Mouse (Mus musculus): ENCODE measurements around the gene Plgrkt. TPM values are rescaled to one million over a fixed set of nuclear protein-coding genes. Genes with fewer than 3 reads are reported as not detected.

Plgrkt gene
- total RNA-seq (2023), result 10 to 100 TPM; 40.9 to 48.7 TPM

DNA sequence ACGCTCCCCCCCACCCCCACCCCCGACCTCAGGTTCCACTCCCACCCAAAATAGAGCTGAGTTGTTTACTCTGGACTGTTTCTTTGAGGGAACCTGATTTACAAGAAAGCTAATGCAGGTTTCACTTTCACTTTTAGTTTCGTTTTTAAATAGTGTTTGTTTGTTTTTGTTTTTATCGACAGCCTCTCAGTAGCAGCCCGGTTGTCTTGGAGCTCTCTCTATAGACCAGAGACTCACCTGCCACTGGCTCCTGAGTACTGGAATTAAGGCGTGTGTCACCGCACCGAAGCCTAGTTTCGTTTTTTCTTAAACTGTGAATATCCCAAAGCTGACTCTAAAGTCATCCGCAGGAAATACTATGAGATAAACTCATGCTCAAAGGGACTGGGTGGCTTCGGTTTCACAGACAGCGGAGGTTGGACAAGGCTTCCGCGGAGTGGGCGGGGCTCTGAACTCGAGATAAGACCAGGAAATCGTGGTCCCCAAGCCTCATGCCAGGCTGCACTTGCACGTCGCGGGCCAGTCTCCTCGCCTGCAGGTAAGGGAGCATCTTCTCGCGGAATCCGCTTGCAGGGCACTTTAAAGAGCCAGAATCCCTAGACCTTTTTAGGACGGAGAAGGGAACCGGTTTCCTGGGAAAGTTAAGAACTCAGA is at the start of gene Plgrkt, which contains the start of gene Cd274:
Gene Plgrkt (minus strand): TSS at position 422 of the 654 bp plus-strand sequence.
Gene Cd274 (plus strand): TSS at position 487 of the 654 bp plus-strand sequence.

GRCm38 (mm10) chr19:29410619-29411018 is 43.4 kb upstream of the Plgrkt start, which contains the start of gene Pdcd1lg2:
Pdcd1lg2 (plus strand) TSS chr19:29410919.

GRCm38 (mm10) chr19:29334068-29334745 is 33.0 kb downstream of the Plgrkt start, which contains the start of gene Rln1:
Rln1 (minus strand) TSS chr19:29334670.

DNA sequence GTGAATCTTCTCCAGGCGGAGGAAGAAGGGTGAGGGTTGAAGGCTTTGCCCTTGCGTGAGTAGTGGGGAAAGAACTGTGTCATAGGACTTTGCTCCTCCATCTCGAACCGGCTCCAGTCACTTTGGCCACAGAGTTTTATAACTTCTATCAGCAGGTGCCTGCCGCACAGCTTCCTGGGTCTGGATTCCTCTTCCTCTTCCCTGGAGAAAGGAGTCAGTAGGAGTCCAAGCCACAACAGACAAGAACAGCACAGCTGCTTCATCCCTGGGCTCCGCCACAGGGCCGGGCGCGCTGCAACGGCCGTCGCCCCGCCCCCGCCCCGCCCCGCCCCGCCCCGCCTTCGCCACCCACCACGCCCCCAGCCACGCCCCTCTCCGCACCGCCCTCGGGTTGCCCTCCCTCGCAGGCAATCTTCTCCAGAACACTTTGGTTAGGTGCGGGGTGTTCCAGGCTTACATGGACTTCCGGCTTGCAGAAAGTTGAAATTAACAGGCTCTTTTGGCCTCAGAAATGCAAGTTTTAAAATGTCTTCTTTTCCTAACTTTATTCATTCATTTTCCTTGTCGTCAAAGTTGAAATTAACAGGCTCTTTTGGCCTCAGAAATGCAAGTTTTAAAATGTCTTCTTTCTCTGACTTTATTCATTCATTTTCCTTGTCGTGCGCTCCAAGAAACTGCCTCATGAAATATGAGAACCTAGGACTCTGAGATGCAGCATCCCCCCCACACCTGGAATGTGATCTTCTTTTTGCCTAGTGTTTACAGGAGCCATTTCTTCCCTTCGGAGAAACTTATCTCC is 41.9 kb downstream of the Plgrkt start, which contains the start of gene Insl6:
Gene Insl6 (minus strand): TSS at position 304 of the 799 bp plus-strand sequence.

Other genes with a start within 250 kb of the Plgrkt start
- gene Jak2, start 115.6 kb downstream of the Plgrkt start, total RNA-seq (2023), result 10 to 100 TPM; 44.3 to 48.6 TPM
- not detected for gene Insl6, start 42.0 kb downstream of the Plgrkt start, total RNA-seq (2023)
- gene Rln1, start 32.7 kb downstream of the Plgrkt start, total RNA-seq (2023), result not detected
- gene Cd274, start 65 bp upstream of the Plgrkt start, total RNA-seq (2023), result 1 to 10 TPM; 3.7 to 5.0 TPM
- under 1 TPM; 0.24 to 0.53 TPM for gene Pdcd1lg2, start 43.5 kb upstream of the Plgrkt start, total RNA-seq (2023)
- 10 to 100 TPM; 18.0 to 19.6 TPM for gene Ric1, start 154.9 kb upstream of the Plgrkt start, total RNA-seq (2023)

Measured in neutrophil, adult 83 days (primary cell).